Mouse (Mus musculus) liver, embryonic 13.5 days (tissue): ENCODE results near the gene Olfr844. TPM values are rescaled to one million over a fixed set of nuclear protein-coding genes. Genes with fewer than 3 reads are reported as not detected.

Experiments used
- ATAC-seq: fragments of 200-750 bp; cut with Nextera tagmentation; 2 replicates; pipeline ENCODE4 v1.8.0; 2017; ENCODE audit warnings: low read depth, mild to moderate bottlenecking, moderate number of reproducible peaks, moderate library complexity
- DNase-seq: peaks from one replicate; pipeline ENCODE4 v3.0.0; 2022
- H3K27ac ChIP-seq: fragments of 300-500 bp; sonication (generic); 2 replicates; pipeline ENCODE4 v1.5.1; 2015; ENCODE audit warnings: moderate library complexity, mild to moderate bottlenecking, inconsistent platforms
- H3K27me3 ChIP-seq: fragments of 300-500 bp; sonication (generic); 2 replicates; pipeline ENCODE4 v1.6.1; 2015; ENCODE audit warnings: mild to moderate bottlenecking, inconsistent platforms
- H3K36me3 ChIP-seq: fragments of 300-500 bp; sonication (generic); 2 replicates; pipeline ENCODE4 v1.6.1; 2015; ENCODE audit warnings: mild to moderate bottlenecking, inconsistent platforms
- H3K4me1 ChIP-seq: fragments of 300-500 bp; sonication (generic); replicated peaks from 2 replicates; pipeline ENCODE4 v1.6.1; 2015; ENCODE audit warnings: inconsistent platforms
- H3K4me2 ChIP-seq: fragments of 300-500 bp; sonication (generic); 2 replicates; pipeline ENCODE4 v1.6.1; 2015; ENCODE audit warnings: inconsistent platforms, mild to moderate bottlenecking, moderate library complexity
- H3K4me3 ChIP-seq: fragments of 300-500 bp; sonication (generic); replicated peaks from 2 replicates; pipeline ENCODE4 v1.5.1; 2015; ENCODE audit warnings: mild to moderate bottlenecking, inconsistent platforms
- H3K9ac ChIP-seq: fragments of 300-500 bp; sonication (generic); 2 replicates; pipeline ENCODE4 v1.6.1; 2015; ENCODE audit warnings: mild to moderate bottlenecking, inconsistent platforms
- H3K9me3 ChIP-seq: fragments of 300-500 bp; sonication (generic); replicated peaks from 2 replicates; pipeline ENCODE4 v1.6.1; 2016; ENCODE audit warnings: inconsistent platforms
- WGBS: fragments of 180-500 bp; shearing (Covaris S2); methylation state at CpG from one replicate; pipeline ENCODE4 v1.1.7; 2015; ENCODE audit not compliant: insufficient replicate concordance; 5-methylcytosine and 5-hydroxymethylcytosine counted together
- polyA plus RNA-seq: library from polyadenylated mRNA; unstranded; fragments of >200 nt; fragmentation: Nextera tagmentation; extraction: Ambion mirVana; gene quantifications from 2 replicates; pipeline ENCODE4 v1.2.1, GENCODE M21; 2015

Olfr844 gene
- not detected in 2 replicates for polyA plus RNA-seq

DNA sequence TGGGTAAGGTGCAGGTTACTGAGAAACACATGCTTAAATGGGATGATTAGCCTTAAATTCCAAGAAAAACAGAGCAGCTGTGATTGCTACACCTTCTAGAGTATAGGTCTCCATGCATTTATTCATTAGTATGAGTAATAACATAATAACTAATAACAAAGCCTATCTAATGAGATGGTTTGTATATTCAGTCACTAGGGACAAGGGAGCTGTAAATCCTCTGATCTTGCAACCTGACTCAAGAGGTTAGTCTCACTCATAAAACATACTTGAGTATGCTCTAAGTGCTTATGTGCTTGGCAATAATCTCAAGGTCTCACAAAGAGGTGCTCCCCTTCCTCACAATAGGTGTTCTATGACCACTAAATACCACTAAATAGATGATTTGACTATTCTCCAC is at the start of gene Olfr844:
Olfr844 (plus strand) TSS at position 301 of the 400 bp plus-strand sequence.
- DNase-seq: no peak
- no peaks in the 10 kb centered on the region for H3K27me3 ChIP-seq
- no peak within 1 kb of the TSS for H3K27ac ChIP-seq

DNA sequence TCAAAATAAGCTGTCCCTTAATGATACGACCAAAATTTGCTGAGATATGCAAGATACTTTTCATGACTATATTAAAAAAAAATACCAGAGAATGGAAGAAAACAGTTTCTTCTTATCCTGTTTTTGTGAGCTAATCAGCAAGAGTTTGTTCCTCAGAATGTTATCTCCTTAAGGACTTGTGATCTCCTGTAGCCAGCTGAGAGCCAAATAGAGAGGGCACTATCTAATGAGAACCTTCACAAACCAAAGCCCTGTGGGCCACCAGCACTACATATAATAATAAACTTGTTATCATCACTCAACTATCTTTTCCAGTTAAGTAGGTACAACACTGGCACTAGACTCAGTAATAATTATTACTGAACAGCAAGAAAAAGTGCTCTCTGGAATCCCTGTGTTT is 20.0 kb downstream of the Olfr844 start, which contains the start of gene Olfr845:
Olfr845 (plus strand) TSS at position 301 of the 400 bp plus-strand sequence.
- ATAC-seq: no peak
- WGBS: 42% methylated on average over 1 of the region's 1 CpGs

More for the DNA sequence above, at the start of gene Olfr844:
- no peak within 1 kb of the TSS for H3K4me3 ChIP-seq
- no peaks in the 10 kb centered on the region for H3K9me3 ChIP-seq
- no peak within 1 kb of the TSS for H3K9ac ChIP-seq
- no peaks in the 10 kb centered on the region for H3K4me1 ChIP-seq
- no peak for ATAC-seq
- H3K36me3 ChIP-seq: no peaks in the 10 kb centered on the region
- H3K4me2 ChIP-seq: no peak within 1 kb of the TSS

DNA sequence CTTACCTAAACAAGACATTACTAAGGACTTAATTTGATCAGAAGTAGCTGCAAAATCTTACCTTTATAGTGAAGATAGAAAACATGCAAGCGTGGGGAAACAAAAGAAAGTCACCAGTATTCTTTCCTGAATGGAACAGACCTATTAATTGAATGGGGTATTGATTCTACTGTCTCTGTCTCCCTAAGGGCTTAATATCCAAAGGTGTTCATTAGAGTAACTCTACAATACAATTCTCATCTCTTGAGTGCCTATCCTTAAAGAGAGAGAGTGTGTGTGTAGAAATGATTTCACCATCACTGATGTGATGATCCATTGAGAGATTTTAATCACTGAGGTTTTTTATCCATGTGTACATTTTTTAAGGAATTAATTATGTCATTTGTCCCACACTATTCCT is 47.8 kb downstream of the Olfr844 start, which contains the start of gene Olfr846:
Olfr846 (minus strand) TSS at position 101 of the 400 bp plus-strand sequence.
- Histone ChIP-seq H3K36me3 (no peaks in the 10 kb centered on the region), H3K4me1 (no peaks in the 10 kb centered on the region), H3K9ac (no peak within 1 kb of the TSS), H3K4me2 (no peak within 1 kb of the TSS), H3K27ac (no peak within 1 kb of the TSS), H3K4me3 (no peak within 1 kb of the TSS), H3K27me3 (no peaks in the 10 kb centered on the region), H3K9me3 (no peaks in the 10 kb centered on the region)
- DNase-seq (no peak), ATAC-seq (no peak)
- 28% methylated on average over 1 of the region's 1 CpGs for WGBS

More for the DNA sequence above, 20.0 kb downstream of the Olfr844 start, which contains the start of gene Olfr845:
- no peaks in the 10 kb centered on the region for H3K27me3 ChIP-seq
- no peak within 1 kb of the TSS for H3K4me2 ChIP-seq
- DNase-seq: no peak
- no peak within 1 kb of the TSS for H3K27ac ChIP-seq
- H3K4me3 ChIP-seq: no peak within 1 kb of the TSS
- H3K36me3 ChIP-seq: no peaks in the 10 kb centered on the region
- H3K4me1 ChIP-seq: no peaks in the 10 kb centered on the region
- H3K9ac ChIP-seq: no peak within 1 kb of the TSS
- H3K9me3 ChIP-seq: no peaks in the 10 kb centered on the region

Other genes with a start within 250 kb of the Olfr844 start
- not detected in 2 replicates for gene Olfr836, start 196.0 kb upstream of the Olfr844 start, polyA plus RNA-seq
- not detected in 2 replicates for gene Olfr837, start 180.0 kb upstream of the Olfr844 start, polyA plus RNA-seq
- gene Olfr839-ps1, start 139.0 kb upstream of the Olfr844 start, polyA plus RNA-seq: not detected in 2 replicates
- gene Olfr843, start 64.4 kb upstream of the Olfr844 start, polyA plus RNA-seq: not detected in 2 replicates
- not detected in 2 replicates for gene Olfr845, start 20.1 kb downstream of the Olfr844 start, polyA plus RNA-seq
- gene Olfr846, start 47.7 kb downstream of the Olfr844 start, polyA plus RNA-seq: not detected in 2 replicates
- gene Olfr847, start 62.3 kb downstream of the Olfr844 start, polyA plus RNA-seq: not detected in 2 replicates
- not detected in 2 replicates for gene Olfr849, start 123.9 kb downstream of the Olfr844 start, polyA plus RNA-seq
- gene Olfr850, start 161.9 kb downstream of the Olfr844 start, polyA plus RNA-seq: not detected in 2 replicates
- gene Olfr851, start 176.9 kb downstream of the Olfr844 start, polyA plus RNA-seq: not detected in 2 replicates
- not detected in 2 replicates for gene Olfr853, start 224.7 kb downstream of the Olfr844 start, polyA plus RNA-seq